Mouse (Mus musculus): ENCODE results near the gene Pkig. TPM values are rescaled to one million over a fixed set of nuclear protein-coding genes. Genes with fewer than 3 reads are reported as not detected.

The Pkig gene
- polyA plus RNA-seq, 1 experiment from 2014 or later = 66.3 TPM

- Histone ChIP-seq H3K36me3 (ENCODE audit: control insufficient read depth, insufficient read depth, low read length) (no peaks in the 10 kb centered on the region), H3K4me3 (ENCODE audit: low read depth, low read length) (no peak overlapping the region), H3K4me2 (replicated peaks; ENCODE audit: low read depth) (no peak overlapping the region), H3K27ac (replicated peaks) (no peak overlapping the region), H3K4me1 (replicated peaks; ENCODE audit: control insufficient read depth, insufficient read depth) (no peaks in the 10 kb centered on the region), H3K27me3 (ENCODE audit: control insufficient read depth, insufficient read depth, low read length) (no peaks in the 10 kb centered on the region), H3K9me3 (ENCODE audit: control insufficient read depth, low read length) (no peaks in the 10 kb centered on the region), H3K9ac (ENCODE audit: low read length) (no peak overlapping the region)
- WGBS = 75% methylated on average over 5 of the region's 5 CpGs
- ATAC-seq (ENCODE audit: low FRiP score, low TSS enrichment) (no peak), DNase-seq (ENCODE audit: low spot score) (no peak)
- TF ChIP-seq EP300 (optimal IDR thresholded peaks at IDR 0.05) (no peak), CTCF (IDR thresholded peaks at IDR 0.05; ENCODE audit: low read depth) (no peak)
Measured at GRCm38 (mm10) chr2:163703599-163704260, 45.5 kb downstream of the Pkig start.

GRCm38 (mm10) chr2:163708321-163708720, 50.1 kb downstream of the Pkig start:
- ATAC-seq (ENCODE audit: low FRiP score, low TSS enrichment) (no peak), DNase-seq (ENCODE audit: low spot score) (no peak)
- H3K9me3 ChIP-seq (ENCODE audit: control insufficient read depth, low read length) = no peaks in the 10 kb centered on the region
- no peak overlapping the region for H3K4me2 ChIP-seq (replicated peaks; ENCODE audit: low read depth)
- H3K27me3 ChIP-seq (ENCODE audit: control insufficient read depth, insufficient read depth, low read length) = no peaks in the 10 kb centered on the region
- TF ChIP-seq CTCF (IDR thresholded peaks at IDR 0.05; ENCODE audit: low read depth) (no peak), EP300 (optimal IDR thresholded peaks at IDR 0.05) (no peak)
- H3K4me3 ChIP-seq (ENCODE audit: low read depth, low read length) = no peak overlapping the region
- no peaks in the 10 kb centered on the region for H3K4me1 ChIP-seq (replicated peaks; ENCODE audit: control insufficient read depth, insufficient read depth)
- no peak overlapping the region for H3K9ac ChIP-seq (ENCODE audit: low read length)
- no peak overlapping the region for H3K27ac ChIP-seq (replicated peaks)
- no peaks in the 10 kb centered on the region for H3K36me3 ChIP-seq (ENCODE audit: control insufficient read depth, insufficient read depth, low read length)
- whole genome bisulfite sequencing = 68% methylated on average over 5 of the region's 5 CpGs

- TF ChIP-seq CTCF (IDR thresholded peaks at IDR 0.05; ENCODE audit: low read depth) (no peak), EP300 (optimal IDR thresholded peaks at IDR 0.05) (no peak)
Measured at GRCm38 (mm10) chr2:163708763-163709250, 50.6 kb downstream of the Pkig start.

GRCm38 (mm10) chr2:163710000-163710399, 51.8 kb downstream of the Pkig start:
- DNase-seq (ENCODE audit: low spot score) (no peak), ATAC-seq (ENCODE audit: low FRiP score, low TSS enrichment) (no peak)
- no peaks in the 10 kb centered on the region for H3K4me1 ChIP-seq (replicated peaks; ENCODE audit: control insufficient read depth, insufficient read depth)
- WGBS = 86% methylated on average over 9 of the region's 9 CpGs
- no peak for TF ChIP-seq CTCF (IDR thresholded peaks at IDR 0.05; ENCODE audit: low read depth)
- H3K4me3 ChIP-seq (ENCODE audit: low read depth, low read length) = no peak overlapping the region
- H3K36me3 ChIP-seq (ENCODE audit: control insufficient read depth, insufficient read depth, low read length) = no peaks in the 10 kb centered on the region
- no peaks in the 10 kb centered on the region for H3K27me3 ChIP-seq (ENCODE audit: control insufficient read depth, insufficient read depth, low read length)
- H3K4me2 ChIP-seq (replicated peaks; ENCODE audit: low read depth) = no peak overlapping the region
- H3K9ac ChIP-seq (ENCODE audit: low read length) = no peak overlapping the region
- no peaks in the 10 kb centered on the region for H3K9me3 ChIP-seq (ENCODE audit: control insufficient read depth, low read length)
- H3K27ac ChIP-seq (replicated peaks) = no peak overlapping the region

More at GRCm38 (mm10) chr2:163708763-163709250, 50.6 kb downstream of the Pkig start:
- Histone ChIP-seq H3K4me1 (replicated peaks; ENCODE audit: control insufficient read depth, insufficient read depth) (no peaks in the 10 kb centered on the region), H3K9ac (ENCODE audit: low read length) (no peak overlapping the region), H3K27ac (replicated peaks) (no peak overlapping the region), H3K36me3 (ENCODE audit: control insufficient read depth, insufficient read depth, low read length) (no peaks in the 10 kb centered on the region), H3K4me2 (replicated peaks; ENCODE audit: low read depth) (no peak overlapping the region), H3K4me3 (ENCODE audit: low read depth, low read length) (no peak overlapping the region), H3K27me3 (ENCODE audit: control insufficient read depth, insufficient read depth, low read length) (no peaks in the 10 kb centered on the region), H3K9me3 (ENCODE audit: control insufficient read depth, low read length) (no peaks in the 10 kb centered on the region)
- DNase-seq (ENCODE audit: low spot score) (no peak), ATAC-seq (ENCODE audit: low FRiP score, low TSS enrichment) (no peak)
- WGBS = 81% methylated on average over 6 of the region's 6 CpGs

GRCm38 (mm10) chr2:163710606-163711159, 52.5 kb downstream of the Pkig start:
- WGBS = 59% methylated on average over 5 of the region's 5 CpGs
- Histone ChIP-seq H3K4me1 (replicated peaks; ENCODE audit: control insufficient read depth, insufficient read depth) (no peaks in the 10 kb centered on the region), H3K36me3 (ENCODE audit: control insufficient read depth, insufficient read depth, low read length) (no peaks in the 10 kb centered on the region), H3K9ac (ENCODE audit: low read length) (no peak overlapping the region), H3K4me3 (ENCODE audit: low read depth, low read length) (no peak overlapping the region), H3K9me3 (ENCODE audit: control insufficient read depth, low read length) (no peaks in the 10 kb centered on the region), H3K27me3 (ENCODE audit: control insufficient read depth, insufficient read depth, low read length) (no peaks in the 10 kb centered on the region), H3K4me2 (replicated peaks; ENCODE audit: low read depth) (no peak overlapping the region), H3K27ac (replicated peaks) (no peak overlapping the region)
- DNase-seq (ENCODE audit: low spot score) (no peak), ATAC-seq (ENCODE audit: low FRiP score, low TSS enrichment) (no peak)
- TF ChIP-seq CTCF (IDR thresholded peaks at IDR 0.05; ENCODE audit: low read depth) (no peak), EP300 (optimal IDR thresholded peaks at IDR 0.05) (no peak)

- DNase-seq (ENCODE audit: low spot score) (no peak), ATAC-seq (ENCODE audit: low FRiP score, low TSS enrichment) (no peak)
- Histone ChIP-seq H3K36me3 (ENCODE audit: control insufficient read depth, insufficient read depth, low read length) (no peaks in the 10 kb centered on the region), H3K27me3 (ENCODE audit: control insufficient read depth, insufficient read depth, low read length) (no peaks in the 10 kb centered on the region), H3K4me2 (replicated peaks; ENCODE audit: low read depth) (no peak overlapping the region), H3K9ac (ENCODE audit: low read length) (no peak overlapping the region), H3K9me3 (ENCODE audit: control insufficient read depth, low read length) (no peaks in the 10 kb centered on the region), H3K27ac (replicated peaks) (no peak overlapping the region), H3K4me1 (replicated peaks; ENCODE audit: control insufficient read depth, insufficient read depth) (no peaks in the 10 kb centered on the region), H3K4me3 (ENCODE audit: low read depth, low read length) (no peak overlapping the region)
- 89% methylated on average over 8 of the region's 8 CpGs for WGBS
- no peak for TF ChIP-seq CTCF (IDR thresholded peaks at IDR 0.05; ENCODE audit: low read depth)
- TF ChIP-seq EP300 (optimal IDR thresholded peaks at IDR 0.05) = no peak
Measured at GRCm38 (mm10) chr2:163711368-163711868, 53.2 kb downstream of the Pkig start.
